Mouse (Mus musculus): ENCODE measurements around the gene Caps2. TPM values are rescaled to one million over a fixed set of nuclear protein-coding genes. Genes with fewer than 3 reads are reported as not detected.
"Not testable (repeated sequence)": the region's sequence is repeated elsewhere in the genome, so short reads cannot be mapped to it uniquely, and the experiment has no call there.

Gene Caps2
- polyA plus RNA-seq (2015; fragmentation: Nextera tagmentation; extraction: Ambion mirVana), result 0.45 and 0.75 TPM in 2 replicates

GRCm38 (mm10) chr10:112163168-112163766 is at the start of gene Caps2:
Gene Caps2, plus strand, starts transcription at chr10:112163621.
- peak; percentile 44; the same call in 1 of the 2 replicates for ATAC-seq
- 30% methylated on average over 4 of the region's 4 CpGs for WGBS
- no peak within 1 kb of the TSS for H3K27ac ChIP-seq (ENCODE audit: low read length)
- H3K9ac ChIP-seq (ENCODE audit: low read depth, low read length), result no peak within 1 kb of the TSS
- no peak within 1 kb of the TSS for H3K4me3 ChIP-seq (ENCODE audit: low read depth, low read length)
- no peaks in the 10 kb centered on the region; the same call in 1 of the 2 replicates for H3K4me1 ChIP-seq (ENCODE audit: control insufficient read depth, insufficient read depth, low read length)
- no peaks in the 10 kb centered on the region for H3K27me3 ChIP-seq (ENCODE audit: control insufficient read depth, insufficient read depth, low read depth, low read length)
- no peak within 1 kb of the TSS for H3K4me2 ChIP-seq (ENCODE audit: low read length)
- no peaks in the 10 kb centered on the region for H3K36me3 ChIP-seq (ENCODE audit: control insufficient read depth, insufficient read depth, low read length)
- no peaks in the 10 kb centered on the region for H3K9me3 ChIP-seq (replicated peaks; ENCODE audit: control insufficient read depth, low read length, poor library complexity, severe bottlenecking)

GRCm38 (mm10) chr10:112125090-112125489 is 38.3 kb upstream of the Caps2 start:
- H3K4me1 ChIP-seq (ENCODE audit: control insufficient read depth, insufficient read depth, low read length); H3K4me3 ChIP-seq (ENCODE audit: low read depth, low read length); H3K36me3 ChIP-seq (ENCODE audit: control insufficient read depth, insufficient read depth, low read length); ATAC-seq; H3K9me3 ChIP-seq (replicated peaks; ENCODE audit: control insufficient read depth, low read length, poor library complexity, severe bottlenecking); H3K4me2 ChIP-seq (ENCODE audit: low read length); H3K9ac ChIP-seq (ENCODE audit: low read depth, low read length); H3K27me3 ChIP-seq (ENCODE audit: control insufficient read depth, insufficient read depth, low read depth, low read length); H3K27ac ChIP-seq (ENCODE audit: low read length): not testable (repeated sequence)
- WGBS, result 61% methylated on average over 2 of the region's 2 CpGs

DNA sequence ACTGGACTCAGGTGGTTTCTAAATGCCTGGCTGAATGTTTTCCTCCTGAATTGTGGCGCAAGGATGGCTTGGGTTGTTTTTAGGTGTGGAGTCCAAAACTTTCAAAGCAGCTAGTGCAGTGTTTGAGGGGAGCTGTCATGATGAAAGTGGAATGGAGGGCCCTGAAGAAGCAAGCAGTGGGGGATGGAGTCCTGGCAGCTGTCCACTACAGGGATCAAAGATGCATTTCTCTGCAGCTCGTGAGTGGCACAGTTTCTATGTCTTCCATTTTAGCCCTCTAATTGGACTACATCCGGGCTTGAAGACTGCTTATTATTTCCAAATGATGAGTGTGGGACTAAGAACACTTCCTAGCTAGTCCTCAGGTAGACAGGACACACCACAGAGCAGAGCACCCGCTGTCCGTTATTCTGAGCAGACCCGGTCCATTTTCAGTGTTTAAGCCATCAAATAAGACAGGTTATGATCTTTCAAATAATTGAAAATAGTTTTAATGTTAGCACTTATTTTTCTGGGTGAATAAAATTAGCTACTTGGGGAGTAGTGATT is 35.7 kb upstream of the Caps2 start:
- H3K4me1 ChIP-seq (ENCODE audit: control insufficient read depth, insufficient read depth, low read length); H3K27me3 ChIP-seq (ENCODE audit: control insufficient read depth, insufficient read depth, low read depth, low read length); H3K9ac ChIP-seq (ENCODE audit: low read depth, low read length); H3K4me3 ChIP-seq (ENCODE audit: low read depth, low read length); H3K9me3 ChIP-seq (replicated peaks; ENCODE audit: control insufficient read depth, low read length, poor library complexity, severe bottlenecking); H3K4me2 ChIP-seq (ENCODE audit: low read length); H3K36me3 ChIP-seq (ENCODE audit: control insufficient read depth, insufficient read depth, low read length); H3K27ac ChIP-seq (ENCODE audit: low read length): not testable (repeated sequence)
- 69% methylated on average over 6 of the region's 6 CpGs for WGBS
- peak; percentile 54; the same call in 1 of the 2 replicates for ATAC-seq

GRCm38 (mm10) chr10:112132194-112132593 is 31.2 kb upstream of the Caps2 start:
- no peak overlapping the region for H3K9ac ChIP-seq (ENCODE audit: low read depth, low read length)
- no peak for ATAC-seq
- no peak overlapping the region for H3K4me3 ChIP-seq (ENCODE audit: low read depth, low read length)
- 93% methylated on average over 3 of the region's 3 CpGs for WGBS
- H3K4me2 ChIP-seq (ENCODE audit: low read length), result no peak overlapping the region
- no peak overlapping the region for H3K27ac ChIP-seq (ENCODE audit: low read length)
- no peaks in the 10 kb centered on the region for H3K27me3 ChIP-seq (ENCODE audit: control insufficient read depth, insufficient read depth, low read depth, low read length)
- H3K36me3 ChIP-seq (ENCODE audit: control insufficient read depth, insufficient read depth, low read length), result no peaks in the 10 kb centered on the region
- H3K9me3 ChIP-seq (replicated peaks; ENCODE audit: control insufficient read depth, low read length, poor library complexity, severe bottlenecking), result no peaks in the 10 kb centered on the region
- H3K4me1 ChIP-seq (ENCODE audit: control insufficient read depth, insufficient read depth, low read length), result no peaks in the 10 kb centered on the region

GRCm38 (mm10) chr10:112138050-112138870 is 25.2 kb upstream of the Caps2 start:
- Histone ChIP-seq H3K9ac (ENCODE audit: low read depth, low read length) (peak overlapping the region; percentile 54; the same call in 1 of the 2 replicates), H3K4me1 (ENCODE audit: control insufficient read depth, insufficient read depth, low read length) (peaks cover 2% of the 10 kb centered on the region; the same call in 1 of the 2 replicates), H3K4me2 (ENCODE audit: low read length) (peak overlapping the region; percentile 49), H3K27ac (ENCODE audit: low read length) (no peak overlapping the region), H3K9me3 (replicated peaks; ENCODE audit: control insufficient read depth, low read length, poor library complexity, severe bottlenecking) (no peaks in the 10 kb centered on the region), H3K4me3 (ENCODE audit: low read depth, low read length) (peak overlapping the region; percentile 35), H3K36me3 (ENCODE audit: control insufficient read depth, insufficient read depth, low read length) (no peaks in the 10 kb centered on the region), H3K27me3 (ENCODE audit: control insufficient read depth, insufficient read depth, low read depth, low read length) (no peaks in the 10 kb centered on the region)
- WGBS, result 18% methylated on average over 9 of the region's 9 CpGs
- peak; percentile 95 for ATAC-seq

DNA sequence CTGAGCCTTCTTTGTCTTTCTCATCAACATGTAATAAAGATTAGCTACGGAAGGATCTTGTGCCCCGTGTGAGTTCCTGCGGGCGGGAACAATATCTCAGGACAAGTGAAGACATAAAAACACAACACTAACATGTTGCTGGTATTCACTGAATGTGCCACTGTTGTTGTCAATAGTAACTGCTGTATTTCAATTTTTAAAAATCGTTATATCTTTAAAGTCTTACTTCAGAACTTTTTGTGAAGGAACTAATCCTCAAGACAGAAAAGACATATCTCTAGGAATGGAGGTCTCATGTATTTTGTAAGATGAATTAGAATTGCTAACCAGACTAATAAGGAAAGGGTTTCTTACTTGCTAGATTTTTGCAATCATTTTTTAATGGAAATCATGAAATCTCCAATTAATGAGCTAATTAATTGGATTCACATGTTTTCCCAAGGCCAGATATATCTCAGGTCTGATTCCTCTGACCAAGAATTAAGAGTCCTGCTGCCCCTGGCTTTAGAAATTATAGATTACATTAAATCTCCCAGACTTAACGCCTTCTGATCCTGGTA is 24.5 kb upstream of the Caps2 start:
- Histone ChIP-seq H3K4me2 (ENCODE audit: low read length) (peak overlapping the region; percentile 49), H3K27me3 (ENCODE audit: control insufficient read depth, insufficient read depth, low read depth, low read length) (no peaks in the 10 kb centered on the region), H3K4me3 (ENCODE audit: low read depth, low read length) (peak overlapping the region; percentile 35), H3K9me3 (replicated peaks; ENCODE audit: control insufficient read depth, low read length, poor library complexity, severe bottlenecking) (no peaks in the 10 kb centered on the region), H3K4me1 (ENCODE audit: control insufficient read depth, insufficient read depth, low read length) (peaks cover 2% of the 10 kb centered on the region; the same call in 1 of the 2 replicates), H3K27ac (ENCODE audit: low read length) (no peak overlapping the region), H3K9ac (ENCODE audit: low read depth, low read length) (peak overlapping the region; percentile 54; the same call in 1 of the 2 replicates), H3K36me3 (ENCODE audit: control insufficient read depth, insufficient read depth, low read length) (no peaks in the 10 kb centered on the region)
- 28% methylated on average over 6 of the region's 6 CpGs for WGBS
- peak; percentile 72 for ATAC-seq

GRCm38 (mm10) chr10:112139834-112140233 is 23.6 kb upstream of the Caps2 start:
- Histone ChIP-seq H3K27ac (ENCODE audit: low read length) (no peak overlapping the region), H3K4me3 (ENCODE audit: low read depth, low read length) (no peak overlapping the region), H3K9ac (ENCODE audit: low read depth, low read length) (no peak overlapping the region), H3K36me3 (ENCODE audit: control insufficient read depth, insufficient read depth, low read length) (no peaks in the 10 kb centered on the region), H3K9me3 (replicated peaks; ENCODE audit: control insufficient read depth, low read length, poor library complexity, severe bottlenecking) (no peaks in the 10 kb centered on the region), H3K4me2 (ENCODE audit: low read length) (no peak overlapping the region), H3K27me3 (ENCODE audit: control insufficient read depth, insufficient read depth, low read depth, low read length) (no peaks in the 10 kb centered on the region), H3K4me1 (ENCODE audit: control insufficient read depth, insufficient read depth, low read length) (peaks cover 2% of the 10 kb centered on the region; the same call in 1 of the 2 replicates)
- 55% methylated on average over 2 of the region's 2 CpGs for WGBS
- ATAC-seq, result no peak

DNA sequence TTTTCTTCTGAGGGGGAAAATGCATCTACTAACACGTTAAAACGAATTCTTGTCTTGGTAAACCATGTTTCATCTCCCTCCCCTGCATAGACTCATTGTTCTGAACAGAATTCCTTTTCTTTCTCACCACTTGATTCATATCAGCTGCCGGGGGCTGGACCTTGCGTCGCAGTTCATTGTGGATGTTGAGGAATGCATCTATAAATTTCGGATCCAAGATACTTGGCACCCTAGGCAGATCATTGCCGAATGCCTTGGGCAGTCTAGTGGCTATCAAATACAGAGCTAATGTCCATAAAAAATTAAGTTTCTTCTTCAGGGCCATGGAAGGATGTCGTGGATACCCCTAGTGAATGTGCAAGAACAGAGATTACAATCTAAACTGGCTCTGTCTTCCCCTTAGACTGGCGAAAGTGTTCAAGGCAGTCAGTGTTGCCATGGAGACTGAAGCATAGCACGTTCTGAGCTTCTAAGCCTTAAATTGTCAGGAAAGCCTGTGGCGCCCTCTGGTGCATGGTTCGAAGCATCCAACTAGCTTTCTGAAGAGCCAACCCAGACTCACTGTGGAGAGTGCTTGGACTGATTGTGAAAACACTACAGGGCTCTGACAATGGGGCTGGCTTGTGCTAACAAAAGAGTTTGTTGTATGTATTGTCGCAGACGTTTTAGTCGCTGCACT is 3.4 kb upstream of the Caps2 start, which contains the start of gene Glipr1l3:
Gene Glipr1l3, minus strand, starts transcription at position 446 of the 679 bp plus-strand sequence.
- 8% methylated on average over 15 of the region's 15 CpGs for WGBS
- not testable (repeated sequence) for H3K9ac ChIP-seq (ENCODE audit: low read depth, low read length)

More for the DNA sequence above, 3.4 kb upstream of the Caps2 start, which contains the start of gene Glipr1l3:
- H3K4me1 ChIP-seq (ENCODE audit: control insufficient read depth, insufficient read depth, low read length); H3K27me3 ChIP-seq (ENCODE audit: control insufficient read depth, insufficient read depth, low read depth, low read length); H3K9me3 ChIP-seq (replicated peaks; ENCODE audit: control insufficient read depth, low read length, poor library complexity, severe bottlenecking); H3K36me3 ChIP-seq (ENCODE audit: control insufficient read depth, insufficient read depth, low read length): not testable (repeated sequence)
- peak within 1 kb of the TSS; percentile 13; the same call in 1 of the 2 replicates for H3K4me3 ChIP-seq (ENCODE audit: low read depth, low read length)
- ATAC-seq, result peak; percentile 97
- peak within 1 kb of the TSS; percentile 47 for H3K4me2 ChIP-seq (ENCODE audit: low read length)
- H3K27ac ChIP-seq (ENCODE audit: low read length), result peak within 1 kb of the TSS; percentile 65

Data from midbrain, embryonic 16.5 days (tissue).